Mouse (Mus musculus) forebrain, embryonic 15.5 days (tissue): ENCODE data around the gene Adgrb3. TPM values are rescaled to one million over a fixed set of nuclear protein-coding genes. Genes with fewer than 3 reads are reported as not detected.

Experiments used
- ATAC-seq: fragments of 200-750 bp; cut with Nextera tagmentation; replicated peaks from 2 replicates; pipeline ENCODE4 v1.8.0; 2017; ENCODE audit warnings: mild to moderate bottlenecking, moderate TSS enrichment, moderate library complexity
- H3K27ac ChIP-seq: fragments of 300-500 bp; sonication (generic); replicated peaks from 2 replicates; pipeline ENCODE4 v1.5.1; 2015; ENCODE audit warnings: mild to moderate bottlenecking, inconsistent platforms
- H3K27me3 ChIP-seq: fragments of 300-500 bp; sonication (generic); 2 replicates; pipeline ENCODE4 v1.6.1; 2015; ENCODE audit warnings: inconsistent platforms
- H3K36me3 ChIP-seq: fragments of 300-500 bp; sonication (generic); 2 replicates; pipeline ENCODE4 v1.6.1; 2015; ENCODE audit warnings: mild to moderate bottlenecking, inconsistent platforms
- H3K4me1 ChIP-seq: fragments of 300-500 bp; sonication (generic); 2 replicates; pipeline ENCODE4 v1.6.1; 2015; ENCODE audit warnings: inconsistent platforms
- H3K4me2 ChIP-seq: fragments of 300-500 bp; sonication (generic); replicated peaks from 2 replicates; pipeline ENCODE4 v1.6.1; 2015; ENCODE audit warnings: mild to moderate bottlenecking, inconsistent platforms
- H3K4me3 ChIP-seq: fragments of 300-500 bp; sonication (generic); 2 replicates; pipeline ENCODE4 v1.5.1; 2015; ENCODE audit warnings: mild to moderate bottlenecking, inconsistent platforms
- H3K9ac ChIP-seq: fragments of 300-500 bp; sonication (generic); replicated peaks from 2 replicates; pipeline ENCODE4 v1.6.1; 2015; ENCODE audit warnings: mild to moderate bottlenecking, inconsistent platforms
- H3K9me3 ChIP-seq: fragments of 300-500 bp; sonication (generic); 2 replicates; pipeline ENCODE4 v1.6.1; 2016; ENCODE audit warnings: inconsistent platforms
- WGBS: fragments of 180-500 bp; shearing (Covaris S2); methylation state at CpG from one replicate; pipeline ENCODE4 v1.1.7; 2015; ENCODE audit warnings: mixed read lengths; 5-methylcytosine and 5-hydroxymethylcytosine counted together
- polyA plus RNA-seq: library from polyadenylated mRNA; unstranded; fragments of >200 nt; fragmentation: Nextera tagmentation; extraction: Ambion mirVana; gene quantifications from 2 replicates; pipeline ENCODE4 v1.2.1, GENCODE M21; 2015

Gene Adgrb3
- polyA plus RNA-seq = 41.1 and 45.9 TPM in 2 replicates

- peak within 1 kb of the TSS; percentile 85 for H3K4me3 ChIP-seq
- H3K4me2 ChIP-seq = peak within 1 kb of the TSS; percentile 65
- H3K9me3 ChIP-seq = no peaks in the 10 kb centered on the region
- H3K4me1 ChIP-seq = peaks cover 56% of the 10 kb centered on the region
- H3K27me3 ChIP-seq = no peaks in the 10 kb centered on the region
- H3K27ac ChIP-seq = peak within 1 kb of the TSS; percentile 93
- H3K9ac ChIP-seq = peak within 1 kb of the TSS; percentile 88
- peak; percentile 57 for ATAC-seq
- under 1% methylated on average over 30 of the region's 32 CpGs for WGBS
- H3K36me3 ChIP-seq = no peaks in the 10 kb centered on the region
These were observed at the start of gene Adgrb3 for GRCm38 (mm10) chr1:25828971-25829920. TSS of gene Adgrb3 (minus strand) at chr1:25829707.

- Histone ChIP-seq H3K27ac (no peak overlapping the region), H3K4me3 (no peak overlapping the region), H3K4me2 (no peak overlapping the region), H3K36me3 (no peaks in the 10 kb centered on the region), H3K9me3 (no peaks in the 10 kb centered on the region), H3K27me3 (no peaks in the 10 kb centered on the region), H3K4me1 (no peaks in the 10 kb centered on the region), H3K9ac (no peak overlapping the region)
- WGBS = 73% methylated on average over 5 of the region's 5 CpGs
- ATAC-seq = no peak
These were observed 48.0 kb upstream of the Adgrb3 start for GRCm38 (mm10) chr1:25877526-25877925.

GRCm38 (mm10) chr1:25857473-25857872 is 28.0 kb upstream of the Adgrb3 start:
- Histone ChIP-seq H3K36me3 (no peaks in the 10 kb centered on the region), H3K9ac (no peak overlapping the region), H3K27me3 (no peaks in the 10 kb centered on the region), H3K4me1 (no peaks in the 10 kb centered on the region), H3K9me3 (no peaks in the 10 kb centered on the region), H3K4me2 (no peak overlapping the region), H3K4me3 (no peak overlapping the region), H3K27ac (no peak overlapping the region)
- WGBS = 83% methylated on average over 2 of the region's 2 CpGs
- no peak for ATAC-seq

- 25% methylated on average over 2 of the region's 2 CpGs for WGBS
- no peaks in the 10 kb centered on the region for H3K9me3 ChIP-seq
These were observed 25.0 kb upstream of the Adgrb3 start for GRCm38 (mm10) chr1:25854451-25854978.

GRCm38 (mm10) chr1:25832260-25832659 is 2.8 kb upstream of the Adgrb3 start:
- Histone ChIP-seq H3K36me3 (no peaks in the 10 kb centered on the region), H3K4me2 (peak overlapping the region; percentile 65), H3K9ac (no peak overlapping the region), H3K27me3 (no peaks in the 10 kb centered on the region), H3K4me1 (peaks cover 32% of the 10 kb centered on the region), H3K9me3 (no peaks in the 10 kb centered on the region), H3K27ac (no peak overlapping the region), H3K4me3 (peak overlapping the region; percentile 85)
- WGBS = 45% methylated on average over 6 of the region's 6 CpGs
- no peak for ATAC-seq

More at GRCm38 (mm10) chr1:25854451-25854978, 25.0 kb upstream of the Adgrb3 start:
- Histone ChIP-seq H3K9ac (no peak overlapping the region), H3K4me1 (no peaks in the 10 kb centered on the region), H3K27ac (no peak overlapping the region), H3K27me3 (no peaks in the 10 kb centered on the region), H3K4me2 (no peak overlapping the region), H3K4me3 (no peak overlapping the region), H3K36me3 (no peaks in the 10 kb centered on the region)
- ATAC-seq = no peak

- peaks cover 36% of the 10 kb centered on the region for H3K4me1 ChIP-seq
- ATAC-seq = no peak
- H3K36me3 ChIP-seq = no peaks in the 10 kb centered on the region
- peak overlapping the region; percentile 85 for H3K4me3 ChIP-seq
- peak overlapping the region; percentile 65 for H3K4me2 ChIP-seq
- peak overlapping the region; percentile 88 for H3K9ac ChIP-seq
- 4% methylated on average over 2 of the region's 2 CpGs for WGBS
- 0 out of 2 replicates have a peak overlapping the region, but pooled peaks have one; percentile 93 for H3K27ac ChIP-seq
- H3K9me3 ChIP-seq = no peaks in the 10 kb centered on the region
- no peaks in the 10 kb centered on the region for H3K27me3 ChIP-seq
These were observed 2.0 kb upstream of the Adgrb3 start for GRCm38 (mm10) chr1:25831521-25831900.

- Histone ChIP-seq H3K27me3 (no peaks in the 10 kb centered on the region), H3K4me1 (peaks cover 40% of the 10 kb centered on the region), H3K9ac (peak overlapping the region; percentile 88), H3K27ac (peak overlapping the region; percentile 93), H3K4me2 (peak overlapping the region; percentile 65), H3K9me3 (no peaks in the 10 kb centered on the region), H3K4me3 (peak overlapping the region; percentile 85), H3K36me3 (no peaks in the 10 kb centered on the region)
- peak; percentile 23 for ATAC-seq
- 2% methylated on average over 15 of the region's 15 CpGs for WGBS
These were observed 1.4 kb upstream of the Adgrb3 start for GRCm38 (mm10) chr1:25830757-25831520.

- Histone ChIP-seq H3K9me3 (no peaks in the 10 kb centered on the region), H3K36me3 (no peaks in the 10 kb centered on the region), H3K4me3 (peak overlapping the region; percentile 85), H3K9ac (peak overlapping the region; percentile 88), H3K4me2 (peak overlapping the region; percentile 65), H3K27me3 (no peaks in the 10 kb centered on the region), H3K4me1 (peaks cover 47% of the 10 kb centered on the region), H3K27ac (peak overlapping the region; percentile 93)
- under 1% methylated on average over 53 of the region's 99 CpGs for whole genome bisulfite sequencing
- peak; percentile 91 for ATAC-seq
These were observed 629 bp upstream of the Adgrb3 start for GRCm38 (mm10) chr1:25829921-25830751.

GRCm38 (mm10) chr1:25828071-25828755 is 1.3 kb downstream of the Adgrb3 start:
- H3K4me3 ChIP-seq = peak overlapping the region; percentile 85
- no peak overlapping the region for H3K27ac ChIP-seq
- H3K9me3 ChIP-seq = no peaks in the 10 kb centered on the region
- no peaks in the 10 kb centered on the region for H3K27me3 ChIP-seq
- WGBS = 36% methylated on average over 9 of the region's 9 CpGs
- no peak for ATAC-seq
- no peaks in the 10 kb centered on the region for H3K36me3 ChIP-seq
- H3K4me2 ChIP-seq = peak overlapping the region; percentile 65
- peaks cover 62% of the 10 kb centered on the region for H3K4me1 ChIP-seq
- H3K9ac ChIP-seq = peak overlapping the region; percentile 88

- Histone ChIP-seq H3K9me3 (no peaks in the 10 kb centered on the region), H3K4me3 (peak overlapping the region; percentile 85), H3K27me3 (no peaks in the 10 kb centered on the region), H3K9ac (no peak overlapping the region; the same call in 1 of the 2 replicates), H3K36me3 (no peaks in the 10 kb centered on the region), H3K27ac (no peak overlapping the region), H3K4me1 (peaks cover 62% of the 10 kb centered on the region), H3K4me2 (peak overlapping the region; percentile 65)
- 59% methylated on average over 9 of the region's 9 CpGs for WGBS
- ATAC-seq = no peak
These were observed 2.1 kb downstream of the Adgrb3 start for GRCm38 (mm10) chr1:25827436-25827835.

GRCm38 (mm10) chr1:25826771-25827170 is 2.7 kb downstream of the Adgrb3 start:
- ATAC-seq = no peak
- WGBS = 5% methylated on average over 7 of the region's 7 CpGs
- Histone ChIP-seq H3K27me3 (no peaks in the 10 kb centered on the region), H3K4me3 (peak overlapping the region; percentile 85), H3K4me1 (peaks cover 57% of the 10 kb centered on the region), H3K27ac (no peak overlapping the region), H3K4me2 (peak overlapping the region; percentile 65), H3K9ac (no peak overlapping the region), H3K36me3 (no peaks in the 10 kb centered on the region), H3K9me3 (no peaks in the 10 kb centered on the region)
